Mouse (Mus musculus) adrenal gland, adult 2 months (tissue): Measurements from ENCODE around the gene Calm5. TPM values are rescaled to one million over a fixed set of nuclear protein-coding genes. Genes with fewer than 3 reads are reported as not detected.

Experiments
- polyA plus RNA-seq: library from polyadenylated mRNA; depleted of rRNA; stranded (reverse); fragments of >200 nt; gene quantifications from 2 replicates; pipeline ENCODE4 v1.2.3, GENCODE M21; 2012; rRNA removed
- total RNA-seq, 2 experiments: library from RNA; stranded (reverse); gene quantifications; 2 replicates each; pipeline ENCODE4 v1.2.3; 2021

Gene Calm5
- total and polyA plus RNA-seq, 3 experiments = not detected

Other genes with a start within 250 kb of the Calm5 start
- 10 to 100 TPM; 16.9 to 29.0 TPM for gene Fam208b, start 243.1 kb upstream of the Calm5 start, total RNA-seq
- gene Fam208b, start 243.1 kb upstream of the Calm5 start, polyA plus RNA-seq = 0.88 and 1.4 TPM in 2 replicates
- gene Asb13, start 220.1 kb upstream of the Calm5 start, total RNA-seq = 10 to 100 TPM; 13.5 to 15.9 TPM
- gene Asb13, start 220.1 kb upstream of the Calm5 start, polyA plus RNA-seq = 19.8 and 21.0 TPM in 2 replicates
- gene Calml3, start 49.9 kb upstream of the Calm5 start, total RNA-seq = under 1 TPM; 0.35 to 0.63 TPM
- gene Calml3, start 49.9 kb upstream of the Calm5 start, polyA plus RNA-seq = 0.35 TPM in 1 of 2 replicates, not detected in the other
- not detected for gene Calm4, start 16.4 kb upstream of the Calm5 start, total RNA-seq
- gene Calm4, start 16.4 kb upstream of the Calm5 start, polyA plus RNA-seq = not detected in 2 replicates
- gene Net1, start 64.0 kb downstream of the Calm5 start, total RNA-seq = 100 to 1,000 TPM; 184 to 198 TPM
- 9.7 and 15.9 TPM in 2 replicates for gene Net1, start 64.0 kb downstream of the Calm5 start, polyA plus RNA-seq
- gene Tubal3, start 64.1 kb downstream of the Calm5 start, total RNA-seq = not detected
- not detected in 2 replicates for gene Tubal3, start 64.1 kb downstream of the Calm5 start, polyA plus RNA-seq
- gene Ucn3, start 91.2 kb downstream of the Calm5 start, total RNA-seq = not detected
- gene Ucn3, start 91.2 kb downstream of the Calm5 start, polyA plus RNA-seq = not detected in 2 replicates
- 1 to 10 TPM in 1 of 2 experiments, under 1 TPM in 1; 0.69 to 2.4 TPM for gene Akr1c14, start 194.8 kb downstream of the Calm5 start, total RNA-seq
- gene Akr1c14, start 194.8 kb downstream of the Calm5 start, polyA plus RNA-seq = 0.04 and 0.07 TPM in 2 replicates